ENCODE assay signal across 24 mouse cellular contexts in the genomic region with DNA sequence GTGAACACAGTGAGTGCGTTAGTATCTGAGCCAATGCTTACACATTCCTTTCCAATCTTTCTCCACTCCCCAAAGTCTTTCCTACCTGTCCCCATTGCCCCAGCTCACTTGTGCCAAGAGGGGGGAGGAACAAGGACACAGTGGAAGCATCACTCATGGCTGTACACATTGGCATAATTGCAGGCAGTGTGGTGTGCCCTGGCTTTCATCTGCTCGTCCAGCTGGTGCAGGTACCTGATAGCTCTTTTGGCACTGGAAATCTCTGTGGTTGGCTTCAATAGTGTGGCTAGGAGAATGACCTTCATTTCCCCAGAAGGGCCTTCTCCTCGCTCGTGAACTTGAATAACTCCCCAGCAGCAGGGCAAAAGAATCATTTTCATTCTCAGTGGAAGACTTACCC.
DNase-seq lines count a peak whose midpoint lies in the region; ATAC-seq and TF ChIP-seq lines count a peak whose summit lies in the region.
"Had no signal": no experiment of that assay in that cellular context is flagged by ENCODE, and none has a peak within 500 bp of the region (broad histone marks: within the 10 kb centered on the region; RNA-seq: fewer than 3 reads in every experiment).

No protein-coding gene starts in this region.

- TF ChIP-seq EP300 in liver, postnatal 0 days (IDR thresholded peaks at IDR 0.05; ENCODE audit: low read depth), result no peak

- no peak for TF ChIP-seq POLR2A in liver, adult 2 months (IDR thresholded peaks at IDR 0.05; ENCODE audit: extremely low read depth, insufficient read depth, low read length)

- no peaks in the 10 kb centered on the region for H3K27me3 ChIP-seq in liver, adult 2 months (ENCODE audit: control insufficient read depth, insufficient read depth, low read length)
- no peaks in the 10 kb centered on the region for H3K27me3 ChIP-seq in liver, postnatal 0 days (ENCODE audit: insufficient read depth, low read length)
- H3K27me3 ChIP-seq: heart, embryonic 13.5 days; intestine, embryonic 15.5 days; midbrain, embryonic 12.5 days had no signal

- no peak overlapping the region for H3K9ac ChIP-seq in liver, adult 2 months (ENCODE audit: low read depth, low read length)
- no peak overlapping the region for H3K9ac ChIP-seq in liver, postnatal 0 days (replicated peaks)
- H3K9ac ChIP-seq: heart, embryonic 13.5 days; hindbrain, embryonic 14.5 days; intestine, embryonic 15.5 days; midbrain, embryonic 12.5 days had no signal

- DNase-seq in adrenal gland, postnatal 14 days, result peak; percentile 12
- no peak for DNase-seq in adrenal gland, adult (ENCODE audit: inconsistent age in 2 of 2, low spot score in 1 of 2)
- peak; percentile 94 for DNase-seq in heart, adult 11 months
- DNase-seq in heart, postnatal 14 days, result no peak
- peak; percentile 41 for DNase-seq in liver, adult 2 months (ENCODE audit: extremely low read depth, low read depth, low spot score)
- no peak for DNase-seq in liver, postnatal 0 days
- peak; percentile 46 to 49 for DNase-seq in cerebellum, postnatal 14 days
- DNase-seq: gastrocnemius, postnatal 36 days; kidney, adult 8-10 months; kidney, postnatal 10 days; liver; right cerebral cortex, postnatal 14 days; spleen, adult 18-20 months had no signal

- intact Hi-C loops in heart, postnatal 14 days (cut with DNase I), result no loop called here

- no peak overlapping the region for H3K27ac ChIP-seq in liver, adult 2 months (replicated peaks; ENCODE audit: insufficient read depth, low read depth, low read length)
- no peak overlapping the region for H3K27ac ChIP-seq in liver, postnatal 0 days (ENCODE audit: low read depth)
- H3K27ac ChIP-seq: forebrain, embryonic 10.5 days; heart, embryonic 13.5 days; hindbrain, embryonic 14.5 days; intestine, embryonic 15.5 days; left cerebral cortex, adult 2 months; limb, embryonic 10.5 days; macrophage; midbrain, embryonic 12.5 days had no signal

- 70% methylated on average over 4 of the region's 4 CpGs for WGBS in liver, adult 2 months
- 56% methylated on average over 4 of the region's 4 CpGs for WGBS in liver, postnatal 0 days (ENCODE audit: insufficient replicate concordance)

- H3K36me3 ChIP-seq in liver, adult 2 months (ENCODE audit: control insufficient read depth, insufficient read depth, low read length), result no peaks in the 10 kb centered on the region
- no peaks in the 10 kb centered on the region for H3K36me3 ChIP-seq in liver, postnatal 0 days (replicated peaks; ENCODE audit: insufficient read depth, low read length)
- H3K36me3 ChIP-seq: forebrain, embryonic 10.5 days; heart, embryonic 13.5 days; intestine, embryonic 15.5 days; limb, embryonic 10.5 days; midbrain, embryonic 12.5 days had no signal

- no peaks in the 10 kb centered on the region for H3K9me3 ChIP-seq in liver, postnatal 0 days (ENCODE audit: low read length)
- H3K9me3 ChIP-seq: forebrain, embryonic 10.5 days; heart, embryonic 13.5 days; intestine, embryonic 15.5 days; limb, embryonic 10.5 days; midbrain, embryonic 12.5 days had no signal

- H3K4me2 ChIP-seq in liver, postnatal 0 days (ENCODE audit: low read depth, low read length), result no peak overlapping the region
- H3K4me2 ChIP-seq: heart, embryonic 13.5 days; hindbrain, embryonic 14.5 days; intestine, embryonic 15.5 days; midbrain, embryonic 12.5 days had no signal

- TF ChIP-seq CTCF in liver, adult 2 months (IDR thresholded peaks at IDR 0.05; ENCODE audit: low read depth, low read length), result no peak
- TF ChIP-seq CTCF in liver, postnatal 0 days (IDR thresholded peaks at IDR 0.05; ENCODE audit: low read depth), result no peak

- H3K79me2 ChIP-seq in liver, adult 2 months (ENCODE audit: control insufficient read depth, insufficient read depth, low read length), result no peaks in the 10 kb centered on the region

- no peak overlapping the region for H3K4me3 ChIP-seq in liver, adult 2 months (ENCODE audit: insufficient read depth, low read depth, low read length)
- no peak overlapping the region for H3K4me3 ChIP-seq in liver, postnatal 0 days (ENCODE audit: low read depth, low read length)
- H3K4me3 ChIP-seq: forebrain, embryonic 10.5 days; heart, embryonic 13.5 days; intestine, embryonic 15.5 days; left cerebral cortex, adult 2 months; limb, embryonic 10.5 days; midbrain, embryonic 12.5 days had no signal

- no peaks in the 10 kb centered on the region for H3K4me1 ChIP-seq in liver, adult 2 months (ENCODE audit: control insufficient read depth, insufficient read depth, low read length)
- no peaks in the 10 kb centered on the region for H3K4me1 ChIP-seq in liver, postnatal 0 days (ENCODE audit: insufficient read depth)
- H3K4me1 ChIP-seq: forebrain, embryonic 10.5 days; heart, embryonic 13.5 days; intestine, embryonic 15.5 days; limb, embryonic 10.5 days; midbrain, embryonic 12.5 days had no signal

- no peak for ATAC-seq in liver, postnatal 0 days
- ATAC-seq: CD4-positive, CD25-positive, alpha-beta regulatory T cell, adult 4 months; forebrain, embryonic 16.5 days; intestine, embryonic 15.5 days; lung, postnatal 0 days had no signal

Comparison
In these comparisons a context has a peak if more than half of its experiments do, and no peak if none do; other contexts are left out.
1. DNase-seq: peak in adrenal gland, postnatal 14 days (single experiment), heart, adult 11 months (single experiment), liver, adult 2 months (single experiment) and cerebellum, postnatal 14 days (2 of 2); none in adrenal gland, adult (0 of 2), heart, postnatal 14 days (0 of 2) and liver, postnatal 0 days (single experiment).